Mouse (Mus musculus): ENCODE data around the gene Cdc34b.

- TF ChIP-seq POLR2A (IDR thresholded peaks at IDR 0.05; ENCODE audit: borderline replicate concordance, low read depth, low read length) (no peak), CTCF (IDR thresholded peaks at IDR 0.05; ENCODE audit: low read depth, low read length) (peak; percentile 43; the same call in 1 of the 2 replicates)
These were observed 8.8 kb upstream of the Cdc34b start for GRCm38 (mm10) chr11:94732773-94733172.
